Mouse (Mus musculus) limb, embryonic 14.5 days (tissue): ENCODE measurements around the gene Igsf21. TPM values are rescaled to one million over a fixed set of nuclear protein-coding genes. Genes with fewer than 3 reads are reported as not detected.

ENCODE experiments used
- ATAC-seq: fragments of 200-750 bp; cut with Nextera tagmentation; 2 replicates; pipeline ENCODE4 v1.8.0; 2017; ENCODE audit warnings: low read depth, moderate number of reproducible peaks, moderate TSS enrichment; ENCODE audit not compliant: low FRiP score
- DNase-seq: peaks from one replicate; pipeline ENCODE4 v3.0.0-alpha.2; 2015; ENCODE audit warnings: low spot score
- H3K27ac ChIP-seq: fragments of 300-500 bp; sonication (generic); replicated peaks from 2 replicates; pipeline ENCODE4 v1.5.1; 2014; ENCODE audit warnings: low read depth, mild to moderate bottlenecking, low read length, moderate library complexity, mixed read lengths
- H3K27me3 ChIP-seq: fragments of 300-500 bp; sonication (generic); 2 replicates; pipeline ENCODE4 v1.6.1; 2014; ENCODE audit warnings: low read length, mixed read lengths; ENCODE audit not compliant: control insufficient read depth, insufficient read depth
- H3K36me3 ChIP-seq: fragments of 300-500 bp; sonication (generic); 2 replicates; pipeline ENCODE4 v1.6.1; 2014; ENCODE audit warnings: mild to moderate bottlenecking, low read length, moderate library complexity, mixed read lengths; ENCODE audit not compliant: control insufficient read depth, insufficient read depth
- H3K4me1 ChIP-seq: fragments of 300-500 bp; sonication (generic); 2 replicates; pipeline ENCODE4 v1.6.1; 2014; ENCODE audit warnings: antibody characterized with exemption, low read length, mixed read lengths; ENCODE audit not compliant: control insufficient read depth, insufficient read depth
- H3K4me2 ChIP-seq: fragments of 300-500 bp; sonication (generic); replicated peaks from 2 replicates; pipeline ENCODE4 v1.6.1; 2014; ENCODE audit warnings: low read depth, mild to moderate bottlenecking, low read length, moderate library complexity; ENCODE audit not compliant: severe bottlenecking
- H3K4me3 ChIP-seq: fragments of 300-500 bp; sonication (generic); replicated peaks from 2 replicates; pipeline ENCODE4 v1.5.1; 2014; ENCODE audit warnings: low read length
- H3K9ac ChIP-seq: fragments of 300-500 bp; sonication (generic); 2 replicates; pipeline ENCODE4 v1.6.1; 2014; ENCODE audit warnings: mild to moderate bottlenecking, low read depth, low read length, moderate library complexity; ENCODE audit not compliant: severe bottlenecking
- H3K9me3 ChIP-seq: fragments of 300-500 bp; sonication (generic); 2 replicates; pipeline ENCODE4 v1.6.1; 2016; ENCODE audit warnings: low read length; ENCODE audit not compliant: control insufficient read depth
- POLR2A ChIP-seq: fragments of 200-500 bp; IDR thresholded peaks from 2 replicates; pipeline ENCODE4 v1.8.0; 2012; ENCODE audit warnings: inconsistent platforms, mild to moderate bottlenecking, moderate library complexity, borderline replicate concordance; ENCODE audit not compliant: insufficient read depth, insufficient read length; ENCODE audit errors: extremely low read depth
- WGBS: fragments of 180-500 bp; shearing (Covaris S2); extraction: QIAGEN DNeasy Blood & Tissue Kit; methylation state at CpG from one replicate; pipeline ENCODE4 v1.1.7; 2014; 5-methylcytosine and 5-hydroxymethylcytosine counted together
- polyA plus RNA-seq, 2 experiments: library from polyadenylated mRNA; depleted of rRNA in 1 of 2; stranded (reverse) in 1 of 2; unstranded in 1 of 2; fragments of >200 nt; fragmentation: Nextera tagmentation in 1 of 2; extraction: Ambion mirVana in 1 of 2; gene quantifications; 2 replicates each; pipeline versions ENCODE4 v1.2.1 to v1.2.3; 2012 to 2014

Gene Igsf21
- polyA plus RNA-seq, 2 experiments: 0.45 to 0.55 TPM

DNA sequence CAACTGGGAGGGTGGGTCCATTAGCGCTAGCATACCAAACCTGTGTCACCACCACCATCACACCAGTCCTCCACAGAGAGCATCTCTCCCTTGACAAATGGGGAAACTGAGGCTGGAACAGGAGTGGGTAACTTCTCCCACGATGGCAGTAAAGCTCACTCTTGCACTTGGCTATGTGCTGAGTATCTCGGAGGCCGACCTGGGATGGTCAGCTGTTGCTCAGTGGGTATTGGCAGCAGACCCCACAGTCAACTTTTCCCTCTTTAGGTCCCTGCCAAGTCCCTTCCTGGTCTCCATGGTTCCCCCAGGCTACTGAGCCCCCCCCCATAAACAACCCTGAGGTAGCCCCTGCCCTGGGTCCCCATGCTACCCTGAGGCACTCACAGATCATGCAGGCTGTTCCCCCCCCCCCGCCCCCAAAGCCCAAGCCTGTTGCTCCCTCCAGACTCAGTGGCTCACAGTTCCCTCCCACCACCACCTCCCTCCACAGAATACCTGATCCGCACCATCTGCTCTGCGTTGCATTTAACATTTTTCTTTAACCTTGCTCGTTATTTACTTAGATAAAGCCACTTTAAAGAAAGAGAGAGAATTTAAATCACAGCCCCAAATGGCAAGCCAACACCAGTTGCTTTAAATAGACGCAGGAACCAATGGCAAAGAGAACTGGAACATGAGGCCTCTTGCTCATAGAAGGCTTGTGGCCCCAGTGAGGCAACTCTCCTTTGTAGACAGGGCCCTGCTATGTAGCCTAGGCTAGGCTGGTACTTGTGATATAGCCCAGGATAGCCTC is 11.0 kb downstream of the Igsf21 start:
- H3K9ac ChIP-seq: no peak overlapping the region
- H3K4me1 ChIP-seq: no peaks in the 10 kb centered on the region
- ATAC-seq (no peak), DNase-seq (no peak)
- no peak overlapping the region for H3K4me2 ChIP-seq
- no peak overlapping the region for H3K4me3 ChIP-seq
- TF ChIP-seq POLR2A: no peak
- H3K27me3 ChIP-seq: no peaks in the 10 kb centered on the region
- H3K36me3 ChIP-seq: no peaks in the 10 kb centered on the region
- no peaks in the 10 kb centered on the region for H3K9me3 ChIP-seq
- WGBS: 58% methylated on average over 9 of the region's 9 CpGs
- H3K27ac ChIP-seq: no peak overlapping the region

DNA sequence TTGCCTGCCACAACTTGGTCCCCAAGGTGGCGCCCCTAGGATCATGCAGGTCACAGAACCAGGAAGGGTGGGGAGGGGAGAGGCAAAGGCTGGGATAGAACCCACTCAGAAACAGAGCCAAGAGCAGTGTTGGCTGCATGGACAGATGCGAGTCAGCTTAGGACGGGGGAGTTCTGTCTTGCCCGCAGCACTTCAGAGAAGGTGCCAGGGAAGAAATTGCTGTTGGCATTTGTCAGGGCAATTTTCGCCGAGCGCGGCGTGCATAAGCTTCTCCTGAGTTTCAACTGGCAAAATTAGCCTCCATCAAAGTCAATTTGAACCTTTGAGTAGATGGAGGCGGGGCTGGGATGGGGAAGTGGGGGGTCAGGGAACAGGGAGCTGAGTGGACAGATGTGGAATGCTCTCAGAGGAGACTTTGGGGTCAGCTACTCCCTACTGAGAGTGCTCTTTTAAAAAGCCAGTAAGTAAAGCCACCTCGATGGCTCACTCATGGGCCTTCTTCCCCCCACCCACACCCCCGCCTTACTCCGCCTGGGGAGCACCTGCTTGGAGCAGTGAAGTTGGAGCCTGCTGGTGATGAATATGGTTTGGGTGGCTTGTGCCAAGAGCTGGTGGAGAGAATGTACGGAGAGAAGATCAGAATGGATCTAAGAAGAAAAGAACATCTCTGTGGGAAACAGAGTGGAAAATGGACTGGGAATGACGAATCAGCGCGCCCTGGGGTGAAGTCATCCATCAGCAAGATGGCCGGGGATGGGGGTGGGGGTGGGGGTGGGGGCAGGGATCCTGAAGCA is 12.0 kb downstream of the Igsf21 start:
- no peaks in the 10 kb centered on the region for H3K4me1 ChIP-seq
- no peak for TF ChIP-seq POLR2A
- H3K9ac ChIP-seq: no peak overlapping the region
- H3K4me2 ChIP-seq: no peak overlapping the region
- no peaks in the 10 kb centered on the region for H3K9me3 ChIP-seq
- no peak for DNase-seq
- no peak overlapping the region for H3K4me3 ChIP-seq
- no peak for ATAC-seq
- no peak overlapping the region for H3K27ac ChIP-seq
- H3K27me3 ChIP-seq: no peaks in the 10 kb centered on the region
- WGBS: 75% methylated on average over 18 of the region's 18 CpGs
- H3K36me3 ChIP-seq: no peaks in the 10 kb centered on the region

DNA sequence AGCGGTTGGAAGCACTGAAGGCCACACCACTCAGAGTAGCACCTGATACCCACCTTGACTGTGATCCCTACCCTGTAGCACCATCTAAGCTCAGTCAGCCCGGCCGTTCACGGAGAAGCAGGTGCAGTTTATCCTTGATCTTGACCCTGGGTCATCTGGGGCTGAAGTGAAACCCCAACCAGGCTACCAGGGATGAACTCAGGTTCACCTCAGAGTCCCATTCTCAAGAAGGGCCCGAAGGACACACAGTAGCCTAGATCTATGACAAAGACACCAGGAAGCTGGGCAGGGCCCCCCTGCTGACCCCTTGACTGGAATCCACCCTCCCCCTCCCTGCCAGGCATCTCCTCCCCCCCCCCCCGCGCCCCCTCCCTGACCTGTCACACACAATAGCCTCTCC is 18.7 kb downstream of the Igsf21 start:
- H3K36me3 ChIP-seq: no peaks in the 10 kb centered on the region
- no peaks in the 10 kb centered on the region for H3K4me1 ChIP-seq
- no peaks in the 10 kb centered on the region; the same call in 1 of the 2 replicates for H3K27me3 ChIP-seq
- H3K9ac ChIP-seq: no peak overlapping the region
- no peak overlapping the region for H3K4me3 ChIP-seq
- no peak for ATAC-seq
- no peaks in the 10 kb centered on the region for H3K9me3 ChIP-seq
- WGBS: 72% methylated on average over 5 of the region's 7 CpGs
- DNase-seq: no peak
- no peak for TF ChIP-seq POLR2A
- H3K4me2 ChIP-seq: no peak overlapping the region
- no peak overlapping the region for H3K27ac ChIP-seq

DNA sequence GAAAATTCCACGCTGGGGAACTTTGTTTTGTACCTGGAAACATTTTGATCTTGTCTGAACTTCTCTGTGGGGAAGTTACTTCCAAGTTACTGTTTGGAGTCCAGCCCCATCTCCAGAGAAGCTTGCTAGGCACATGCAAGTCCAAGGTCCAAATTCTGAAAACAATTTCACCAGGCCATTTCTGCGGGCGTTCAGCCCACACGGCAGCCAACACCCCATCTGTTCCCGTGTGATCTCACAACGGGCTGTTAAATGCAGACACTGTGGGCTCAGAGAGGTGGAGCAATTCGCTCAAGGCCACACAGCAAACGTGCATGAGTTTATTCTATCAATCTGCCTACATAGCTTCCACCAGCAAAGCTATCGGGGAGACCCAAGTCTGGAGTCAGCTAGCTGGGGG is 21.4 kb downstream of the Igsf21 start:
- H3K36me3 ChIP-seq: no peaks in the 10 kb centered on the region
- whole genome bisulfite sequencing: 69% methylated on average over 9 of the region's 9 CpGs
- no peaks in the 10 kb centered on the region for H3K4me1 ChIP-seq
- DNase-seq (no peak), ATAC-seq (no peak)
- no peak overlapping the region for H3K4me2 ChIP-seq
- TF ChIP-seq POLR2A: no peak
- H3K27me3 ChIP-seq: no peaks in the 10 kb centered on the region; the same call in 1 of the 2 replicates
- no peak overlapping the region for H3K9ac ChIP-seq
- H3K27ac ChIP-seq: no peak overlapping the region
- no peaks in the 10 kb centered on the region for H3K9me3 ChIP-seq
- H3K4me3 ChIP-seq: no peak overlapping the region

DNA sequence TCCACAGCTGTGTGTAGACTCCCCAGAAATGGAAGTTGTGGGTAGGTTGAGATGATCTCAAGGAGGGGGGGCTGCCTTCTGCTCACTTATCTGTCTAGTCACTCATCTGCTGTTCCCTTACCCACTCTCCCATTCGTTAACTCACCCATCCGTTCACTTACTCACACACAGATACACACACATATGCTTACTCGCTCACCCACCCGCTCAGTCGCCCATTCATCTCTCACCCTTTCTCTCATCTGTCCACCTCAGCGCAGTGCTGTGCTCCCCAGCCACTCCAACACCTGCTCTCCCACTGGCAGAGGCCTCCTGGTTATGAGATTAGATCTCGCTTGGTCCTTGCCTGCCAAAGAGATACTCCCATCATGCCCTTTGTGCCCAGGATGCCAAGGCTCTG is 22.1 kb downstream of the Igsf21 start:
- Histone ChIP-seq H3K27ac (no peak overlapping the region), H3K27me3 (no peaks in the 10 kb centered on the region; the same call in 1 of the 2 replicates), H3K4me3 (no peak overlapping the region)

More for the DNA sequence above, 22.1 kb downstream of the Igsf21 start:
- ATAC-seq (no peak), DNase-seq (no peak)
- no peaks in the 10 kb centered on the region for H3K4me1 ChIP-seq
- TF ChIP-seq POLR2A: no peak
- H3K9me3 ChIP-seq: no peaks in the 10 kb centered on the region
- H3K36me3 ChIP-seq: no peaks in the 10 kb centered on the region
- H3K9ac ChIP-seq: no peak overlapping the region
- H3K4me2 ChIP-seq: no peak overlapping the region
- 86% methylated on average over 7 of the region's 7 CpGs for WGBS
